Mouse (Mus musculus): ENCODE data around the gene Rabl2.
A peak's percentile ranks its signal among the peaks of the same experiment; 100 is the strongest.

Rabl2 gene

DNA sequence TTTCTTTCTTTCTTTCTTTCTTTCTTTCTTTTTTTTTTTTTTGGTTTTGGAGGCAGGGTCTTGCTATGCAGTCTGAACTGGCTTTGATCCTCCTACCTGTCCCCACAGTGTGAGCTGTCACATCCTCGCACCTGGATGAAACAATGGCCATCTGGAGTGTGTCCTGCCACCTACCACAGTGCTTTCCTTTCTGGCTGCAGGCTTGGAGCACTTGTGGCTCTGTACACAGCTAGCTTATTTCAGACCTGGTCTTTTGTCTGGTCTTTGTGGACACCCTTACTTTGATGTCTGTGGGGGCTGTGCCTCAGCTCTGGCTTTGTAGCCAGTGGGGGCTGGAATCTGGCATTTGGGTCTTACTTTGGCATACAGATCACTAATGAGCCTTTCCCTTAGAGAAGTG is 40.0 kb downstream of the Rabl2 start:
- no peak for DNase-seq (ENCODE audit: low spot score)

DNA sequence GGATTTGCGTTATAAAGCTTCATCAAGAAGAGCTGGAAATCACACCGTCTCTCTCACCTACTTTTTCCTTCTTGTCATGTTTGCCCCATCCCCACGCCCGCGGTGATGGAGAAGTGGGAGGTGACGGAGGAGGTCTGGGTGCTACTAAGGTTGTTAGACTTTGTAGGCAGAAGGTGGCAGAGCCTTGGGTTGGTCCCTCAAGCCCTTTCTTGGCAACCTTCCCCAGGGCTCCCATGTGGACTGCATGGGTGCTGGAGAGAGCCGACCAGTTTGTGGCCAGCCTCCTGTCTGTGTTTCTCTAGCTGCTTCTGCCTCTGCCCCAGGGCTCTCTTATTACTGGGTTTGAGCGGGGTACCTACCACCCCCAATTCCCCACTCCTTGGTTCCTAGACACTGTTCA is 41.2 kb downstream of the Rabl2 start:
- no peak for DNase-seq (ENCODE audit: low spot score)

DNA sequence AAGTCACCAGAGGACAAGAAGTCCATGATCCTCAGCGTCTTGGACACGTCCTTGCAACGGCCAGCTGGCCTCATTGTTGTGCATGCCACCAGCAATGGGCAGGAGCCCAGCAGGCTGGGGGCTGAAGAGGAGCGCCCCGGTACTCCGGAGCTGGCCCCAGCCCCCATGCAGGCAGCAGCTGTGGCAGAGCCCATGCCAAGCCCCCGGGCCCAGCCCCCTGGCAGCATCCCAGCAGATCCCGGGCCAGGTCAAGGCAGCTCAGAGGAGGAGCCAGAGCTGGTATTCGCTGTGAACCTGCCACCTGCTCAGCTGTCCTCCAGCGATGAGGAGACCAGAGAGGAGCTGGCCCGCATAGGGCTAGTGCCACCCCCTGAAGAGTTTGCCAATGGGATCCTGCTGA is 42.9 kb downstream of the Rabl2 start:
- peak; percentile 15 for DNase-seq (ENCODE audit: low spot score)

DNA sequence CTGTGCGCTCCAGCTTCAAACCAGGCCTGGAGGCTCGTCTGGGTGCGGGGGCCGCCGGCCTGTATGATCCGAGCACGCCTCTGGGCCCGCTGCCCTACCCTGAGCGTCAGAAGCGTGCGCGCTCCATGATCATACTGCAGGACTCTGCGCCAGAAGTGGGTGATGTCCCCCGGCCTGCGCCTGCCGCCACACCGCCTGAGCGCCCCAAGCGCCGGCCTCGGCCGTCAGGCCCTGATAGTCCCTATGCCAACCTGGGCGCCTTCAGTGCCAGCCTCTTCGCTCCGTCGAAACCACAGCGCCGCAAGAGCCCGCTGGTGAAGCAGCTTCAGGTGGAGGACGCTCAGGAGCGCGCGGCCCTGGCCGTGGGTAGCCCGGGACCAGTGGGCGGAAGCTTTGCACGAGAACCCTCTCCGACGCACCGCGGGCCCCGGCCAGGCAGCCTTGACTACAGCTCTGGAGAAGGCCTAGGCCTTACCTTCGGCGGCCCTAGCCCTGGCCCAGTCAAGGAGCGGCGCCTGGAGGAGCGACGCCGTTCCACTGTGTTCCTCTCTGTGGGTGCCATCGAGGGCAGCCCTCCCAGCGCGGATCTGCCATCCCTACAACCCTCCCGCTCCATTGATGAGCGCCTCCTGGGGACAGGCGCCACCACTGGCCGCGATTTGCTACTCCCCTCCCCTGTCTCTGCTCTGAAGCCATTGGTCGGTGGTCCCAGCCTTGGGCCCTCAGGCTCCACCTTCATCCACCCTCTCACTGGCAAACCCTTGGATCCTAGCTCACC is 43.7 kb downstream of the Rabl2 start:
- DNase-seq (ENCODE audit: low spot score) = no peak

DNA sequence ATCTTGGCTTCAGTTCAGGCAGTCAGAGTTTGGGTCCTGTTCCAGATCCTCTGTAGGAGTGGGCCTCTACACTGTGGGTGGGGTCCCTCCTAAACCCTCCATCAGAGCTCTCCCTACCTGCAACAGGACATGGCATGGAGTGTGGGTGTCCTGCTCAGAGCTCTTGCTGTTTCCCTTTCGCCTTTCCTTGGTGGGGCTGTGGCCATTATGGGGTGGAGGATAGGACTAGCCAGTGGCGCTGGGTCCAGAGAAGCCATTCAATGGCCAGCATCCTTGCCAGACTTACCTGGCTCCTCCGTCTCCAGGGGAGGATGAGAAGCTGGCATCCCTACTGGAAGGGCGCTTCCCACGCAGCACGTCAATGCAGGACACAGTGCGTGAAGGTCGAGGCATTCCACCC is 44.4 kb downstream of the Rabl2 start:
- no peak for DNase-seq (ENCODE audit: low spot score)

DNA sequence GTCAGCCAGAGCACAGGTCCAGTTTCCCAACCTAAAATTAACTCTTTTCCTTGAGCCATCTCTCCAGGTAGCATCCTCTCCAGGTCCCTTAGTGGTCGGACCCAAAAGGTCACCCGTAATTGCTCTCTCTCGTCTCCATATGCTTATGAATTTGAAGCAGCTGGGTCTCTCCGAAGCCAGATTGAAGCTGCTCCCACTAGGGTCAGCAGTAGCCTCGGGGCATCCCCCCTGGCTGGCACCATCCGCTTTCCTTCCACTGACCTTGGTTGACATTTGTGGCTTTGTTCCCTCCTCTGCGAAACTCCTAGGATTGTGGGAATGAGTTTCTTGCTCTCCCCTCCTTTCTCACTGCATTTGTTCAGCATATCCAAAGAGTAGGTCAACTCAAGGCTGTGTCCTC is 47.6 kb downstream of the Rabl2 start:
- DNase-seq (ENCODE audit: low spot score) = no peak

DNA sequence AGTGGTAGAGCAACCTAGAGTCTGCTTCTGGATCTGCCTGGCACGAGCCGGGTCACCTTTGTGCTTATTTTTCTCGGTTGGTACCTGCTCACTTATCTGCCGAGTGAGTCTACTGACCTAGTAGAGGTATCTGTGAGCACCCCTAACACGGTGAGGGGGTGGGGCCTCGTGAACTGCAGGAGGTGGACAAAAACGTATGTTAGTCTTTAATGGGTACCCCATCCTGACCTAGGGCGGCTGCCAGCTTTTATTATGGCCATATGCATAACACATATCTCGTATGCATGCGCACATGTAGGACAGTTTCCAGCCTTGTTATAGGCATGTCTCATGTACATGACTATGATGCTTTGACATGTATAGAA is 57.9 kb downstream of the Rabl2 start:
- DNase-seq (ENCODE audit: low spot score) = no peak

DNA sequence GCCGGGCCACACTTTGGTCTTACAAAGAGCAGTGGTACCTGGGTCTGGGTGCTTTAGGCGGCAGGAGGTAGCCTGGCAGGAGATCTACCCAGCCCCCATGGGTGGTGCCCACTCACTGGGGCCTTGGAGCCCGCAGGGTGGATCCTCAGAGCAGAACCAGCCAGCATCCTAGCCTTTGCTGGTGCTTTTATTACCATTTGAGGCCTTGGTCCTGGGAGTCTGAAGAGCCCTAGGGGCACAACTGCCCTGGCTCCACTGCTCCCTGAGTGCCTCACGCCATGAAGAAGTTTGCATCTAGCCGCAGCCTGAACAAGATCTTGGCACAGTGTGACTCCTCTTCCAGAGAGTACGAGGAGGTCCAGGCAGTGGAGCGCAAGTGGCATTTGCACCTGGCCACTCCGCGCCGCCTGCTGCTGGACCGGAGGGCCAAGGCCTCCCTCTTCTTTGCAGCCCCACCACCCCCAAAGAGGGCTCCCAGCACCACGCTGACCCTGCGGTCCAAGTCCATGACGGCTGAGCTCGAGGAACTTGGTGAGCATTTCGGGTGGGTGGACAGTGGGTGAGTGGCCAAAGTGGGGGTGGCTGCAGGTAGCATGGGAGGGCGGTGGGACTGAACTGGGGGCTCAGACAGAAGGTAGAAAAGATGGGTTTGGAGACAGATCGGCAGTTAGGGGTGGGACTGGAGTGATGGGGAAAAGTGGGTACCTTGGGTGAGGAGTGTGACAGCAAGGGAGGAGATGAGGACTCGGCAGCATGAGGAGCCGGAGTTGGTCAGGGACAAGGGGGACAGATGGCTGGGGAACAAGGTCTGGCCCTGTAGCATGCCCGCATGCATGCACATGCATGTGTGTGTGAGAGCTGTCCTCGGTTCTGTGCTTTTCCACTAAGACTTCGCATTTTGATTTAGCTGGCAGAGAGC is 58.5 kb downstream of the Rabl2 start:
- no peak for DNase-seq (ENCODE audit: low spot score)

All from ovary, postnatal 14 days (tissue).